Mouse (Mus musculus) cerebral cortex, adult 2 months (tissue): ENCODE measurements around the gene Sdk1.

Experiments
- WGBS: fragments of 180-500 bp; shearing (Covaris S2); methylation state at CpG from one replicate; pipeline ENCODE4 v1.1.7; 2018; 5-methylcytosine and 5-hydroxymethylcytosine counted together

Sdk1 gene

GRCm38 (mm10) chr5:141344376-141344775, 103.1 kb downstream of the Sdk1 start:
- WGBS = 69% methylated on average over 4 of the region's 4 CpGs

GRCm38 (mm10) chr5:141345476-141345875, 104.2 kb downstream of the Sdk1 start:
- WGBS = 72% methylated on average over 5 of the region's 5 CpGs

GRCm38 (mm10) chr5:141362676-141363075, 121.4 kb downstream of the Sdk1 start:
- 68% methylated on average over 2 of the region's 2 CpGs for WGBS

GRCm38 (mm10) chr5:141363956-141364355, 122.7 kb downstream of the Sdk1 start:
- 80% methylated on average over 3 of the region's 3 CpGs for WGBS

GRCm38 (mm10) chr5:141368567-141368966, 127.3 kb downstream of the Sdk1 start:
- WGBS = 58% methylated on average over 4 of the region's 4 CpGs

GRCm38 (mm10) chr5:141374797-141375196, 133.5 kb downstream of the Sdk1 start:
- WGBS = 74% methylated on average over 2 of the region's 2 CpGs

- 77% methylated on average over 9 of the region's 9 CpGs for WGBS
Measured at GRCm38 (mm10) chr5:141379836-141380773, 138.8 kb downstream of the Sdk1 start.

GRCm38 (mm10) chr5:141380774-141381156, 139.5 kb downstream of the Sdk1 start:
- 93% methylated on average over 3 of the region's 3 CpGs for WGBS

- 92% methylated on average over 7 of the region's 7 CpGs for WGBS
Measured at GRCm38 (mm10) chr5:141381581-141381980, 140.3 kb downstream of the Sdk1 start.

GRCm38 (mm10) chr5:141382246-141382835, 141.1 kb downstream of the Sdk1 start:
- WGBS = 89% methylated on average over 5 of the region's 5 CpGs

GRCm38 (mm10) chr5:141388451-141388850, 147.2 kb downstream of the Sdk1 start:
- WGBS = 49% methylated on average over 2 of the region's 2 CpGs

GRCm38 (mm10) chr5:141390541-141390940, 149.3 kb downstream of the Sdk1 start:
- 93% methylated on average over 4 of the region's 4 CpGs for WGBS

GRCm38 (mm10) chr5:141391153-141391552, 149.9 kb downstream of the Sdk1 start:
- WGBS = 87% methylated on average over 5 of the region's 5 CpGs

GRCm38 (mm10) chr5:141393846-141394245, 152.6 kb downstream of the Sdk1 start:
- 85% methylated on average over 4 of the region's 4 CpGs for WGBS

- 87% methylated on average over 8 of the region's 8 CpGs for WGBS
Measured at GRCm38 (mm10) chr5:141394586-141394985, 153.3 kb downstream of the Sdk1 start.

GRCm38 (mm10) chr5:141403741-141404140, 162.5 kb downstream of the Sdk1 start:
- 71% methylated on average over 8 of the region's 8 CpGs for WGBS

- WGBS = 61% methylated on average over 2 of the region's 2 CpGs
Measured at GRCm38 (mm10) chr5:141404651-141405050, 163.4 kb downstream of the Sdk1 start.

- 54% methylated on average over 7 of the region's 7 CpGs for WGBS
Measured at GRCm38 (mm10) chr5:141406926-141407325, 165.6 kb downstream of the Sdk1 start.

- 67% methylated on average over 11 of the region's 11 CpGs for WGBS
Measured at GRCm38 (mm10) chr5:141413013-141413412, 171.7 kb downstream of the Sdk1 start.

- WGBS = 91% methylated on average over 10 of the region's 10 CpGs
Measured at GRCm38 (mm10) chr5:141415644-141416243, 174.5 kb downstream of the Sdk1 start.

- WGBS = 78% methylated on average over 3 of the region's 3 CpGs
Measured at GRCm38 (mm10) chr5:141428132-141428531, 186.8 kb downstream of the Sdk1 start.

GRCm38 (mm10) chr5:141433286-141433685, 192.0 kb downstream of the Sdk1 start:
- WGBS = 88% methylated on average over 2 of the region's 2 CpGs

- WGBS = 84% methylated on average over 1 of the region's 1 CpGs
Measured at GRCm38 (mm10) chr5:141447247-141447646, 206.0 kb downstream of the Sdk1 start.
